Mouse (Mus musculus): ENCODE measurements at regions not wholly inside any gene's neighbourhood (a gene's known extent, or its start where the extent isn't known, plus 50 kb on each side); places are given as distances from the start of the nearest gene placed in this dataset.

DNA sequence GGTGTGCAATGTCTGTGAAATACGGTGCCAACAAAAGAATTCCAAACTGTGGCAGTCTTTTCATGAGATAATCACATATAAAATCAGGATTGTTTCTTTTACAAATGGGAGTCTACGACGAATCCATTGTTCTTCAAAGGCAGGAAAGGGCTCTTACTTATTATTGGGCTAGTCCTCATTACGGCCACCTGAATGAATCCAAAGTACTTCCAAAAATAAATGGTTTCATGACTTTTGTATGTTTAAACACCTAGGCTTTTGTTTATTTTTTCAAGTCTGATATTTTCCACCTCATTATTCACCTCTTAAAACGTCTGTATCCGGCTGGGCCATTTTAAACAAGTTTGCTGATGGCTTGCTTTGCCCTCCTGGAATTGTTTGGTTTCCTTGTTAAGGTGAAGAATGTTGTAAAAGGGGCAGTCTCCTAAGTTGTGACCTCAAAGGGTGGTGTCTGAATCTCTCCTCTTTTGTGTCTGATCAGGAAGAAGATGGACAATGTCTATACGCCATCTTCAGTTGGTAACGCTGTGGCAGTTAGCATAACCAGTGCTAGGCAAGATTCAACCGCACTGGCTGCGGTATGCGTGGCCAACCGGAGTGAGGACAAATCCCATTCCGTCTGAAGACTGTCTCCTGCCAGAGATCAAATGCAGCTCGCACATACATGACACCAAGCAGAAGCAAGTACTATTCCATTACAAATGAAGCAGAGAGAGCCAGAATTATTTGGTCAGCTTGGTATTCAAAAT, 451.5 kb upstream of the Ubash3b start:
- Histone ChIP-seq H3K4me1 (replicated peaks; ENCODE audit: control insufficient read depth, insufficient read depth, low read length) (peaks cover 54% of the 10 kb centered on the region), H3K27ac (peak overlapping the region; percentile 99), H3K36me3 (replicated peaks; ENCODE audit: control insufficient read depth, insufficient read depth) (no peaks in the 10 kb centered on the region), H3K4me3 (replicated peaks; ENCODE audit: low read length) (0 out of 2 replicates have a peak overlapping the region, but pooled peaks have one; percentile 8), H3K9ac (peak overlapping the region; percentile 60), H3K9me3 (ENCODE audit: control insufficient read depth, low read length) (no peaks in the 10 kb centered on the region), H3K4me2 (replicated peaks) (peak overlapping the region; percentile 52), H3K27me3 (ENCODE audit: control insufficient read depth, insufficient read depth, low read length) (no peaks in the 10 kb centered on the region)
- DNase-seq (ENCODE audit: low spot score) (no peak), ATAC-seq (ENCODE audit: low FRiP score) (no peak)
- WGBS: 19% methylated on average over 14 of the region's 14 CpGs

DNA sequence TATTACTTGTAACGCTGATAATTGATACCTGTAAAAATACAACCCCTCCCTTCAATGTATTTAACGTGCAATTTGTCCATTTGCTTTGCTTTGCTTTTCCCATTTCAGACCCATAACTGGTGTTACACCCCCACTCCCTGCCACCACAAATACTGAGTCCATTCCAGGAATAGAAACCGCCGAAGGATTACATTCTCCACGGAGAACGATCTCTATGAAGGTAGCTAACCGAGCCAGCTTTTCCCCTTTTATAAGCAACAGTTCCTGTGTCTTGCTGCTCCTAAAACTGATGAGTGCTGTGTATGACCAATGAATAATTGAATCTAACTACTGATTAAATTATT, 450.9 kb upstream of the Ubash3b start:
- Histone ChIP-seq H3K4me3 (replicated peaks; ENCODE audit: low read length) (peak overlapping the region; percentile 8; the same call in 1 of the 2 replicates), H3K4me1 (replicated peaks; ENCODE audit: control insufficient read depth, insufficient read depth, low read length) (peaks cover 54% of the 10 kb centered on the region), H3K9me3 (ENCODE audit: control insufficient read depth, low read length) (no peaks in the 10 kb centered on the region), H3K9ac (peak overlapping the region; percentile 60), H3K27ac (peak overlapping the region; percentile 99), H3K36me3 (replicated peaks; ENCODE audit: control insufficient read depth, insufficient read depth) (no peaks in the 10 kb centered on the region), H3K27me3 (ENCODE audit: control insufficient read depth, insufficient read depth, low read length) (no peaks in the 10 kb centered on the region), H3K4me2 (replicated peaks) (peak overlapping the region; percentile 52)
- DNase-seq (ENCODE audit: low spot score): no peak
- peak; percentile 77 for ATAC-seq (ENCODE audit: low FRiP score)
- WGBS: 3% methylated on average over 7 of the region's 7 CpGs

DNA sequence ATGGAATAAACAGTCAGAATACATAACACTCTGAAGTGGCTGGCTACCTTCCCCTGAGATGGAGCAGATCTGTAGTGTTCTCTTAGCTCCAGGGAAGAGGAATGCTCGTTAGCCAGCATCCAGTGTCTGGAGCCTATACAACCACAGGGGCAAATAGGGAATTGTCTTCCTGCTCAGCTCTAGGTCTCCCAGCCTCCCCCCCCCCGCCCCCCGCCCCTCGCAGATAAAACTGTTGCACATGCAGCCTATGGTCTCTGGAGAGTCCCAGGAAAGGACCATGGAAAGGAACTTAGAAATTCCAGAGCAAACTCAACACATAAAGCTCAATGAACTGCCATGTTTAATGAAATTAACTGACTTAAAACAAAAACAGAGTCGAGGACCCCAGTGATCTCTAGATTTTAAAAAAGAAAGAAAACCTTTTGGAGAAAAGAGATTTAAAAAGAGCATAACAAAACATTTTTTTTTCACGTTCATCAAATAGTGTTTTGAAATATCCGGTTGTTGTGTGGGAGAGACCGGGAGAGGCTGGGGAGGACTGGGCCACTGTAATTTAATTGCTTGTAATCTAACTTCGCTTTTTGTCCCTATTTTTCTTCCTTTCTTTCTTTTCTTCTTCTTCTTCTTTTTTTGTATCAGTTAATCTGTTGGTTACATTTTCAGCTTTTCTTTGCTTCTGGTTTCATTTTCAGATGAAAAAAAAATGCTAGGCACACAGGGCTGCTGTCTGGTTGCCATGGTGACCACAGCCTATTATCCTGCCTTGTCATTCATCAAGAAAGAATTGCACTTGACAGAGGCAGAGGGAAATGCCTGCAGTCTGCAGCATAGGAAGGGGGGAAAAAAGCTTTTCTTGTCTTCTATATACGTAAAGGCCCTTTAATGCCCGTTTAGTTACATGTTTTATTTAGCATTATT, 450.3 kb upstream of the Ubash3b start:
- peaks cover 54% of the 10 kb centered on the region for H3K4me1 ChIP-seq (replicated peaks; ENCODE audit: control insufficient read depth, insufficient read depth, low read length)

DNA sequence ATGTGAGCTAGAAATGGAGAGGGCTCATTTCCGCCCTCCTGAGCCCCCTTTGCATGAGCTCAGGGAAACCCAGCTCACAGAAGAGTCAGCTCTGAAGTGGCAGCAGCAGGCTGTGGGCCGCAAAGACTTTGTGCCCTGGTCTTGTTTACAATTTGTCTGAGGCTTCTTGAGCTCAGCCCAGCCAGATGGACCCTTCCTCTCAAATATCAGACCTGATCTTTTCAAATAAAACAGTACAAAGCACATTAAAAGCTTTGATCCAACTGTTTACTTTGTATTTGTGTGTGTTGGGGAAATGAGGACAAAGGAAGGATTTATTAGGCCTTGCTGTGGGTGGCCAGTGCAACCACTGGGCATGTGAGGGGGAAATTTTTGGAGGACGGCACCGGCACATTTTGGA, 448.9 kb upstream of the Ubash3b start:
- no peak for DNase-seq (ENCODE audit: low spot score)
- no peaks in the 10 kb centered on the region for H3K9me3 ChIP-seq (ENCODE audit: control insufficient read depth, low read length)
- H3K4me3 ChIP-seq (replicated peaks; ENCODE audit: low read length): no peak overlapping the region
- no peaks in the 10 kb centered on the region for H3K27me3 ChIP-seq (ENCODE audit: control insufficient read depth, insufficient read depth, low read length)
- H3K4me1 ChIP-seq (replicated peaks; ENCODE audit: control insufficient read depth, insufficient read depth, low read length): peaks cover 63% of the 10 kb centered on the region
- no peak overlapping the region for H3K9ac ChIP-seq
- 31% methylated on average over 4 of the region's 4 CpGs for WGBS
- ATAC-seq (ENCODE audit: low FRiP score): no peak
- H3K4me2 ChIP-seq (replicated peaks): no peak overlapping the region
- no peaks in the 10 kb centered on the region for H3K36me3 ChIP-seq (replicated peaks; ENCODE audit: control insufficient read depth, insufficient read depth)
- H3K27ac ChIP-seq: peak overlapping the region; percentile 99

More for the DNA sequence above, 450.3 kb upstream of the Ubash3b start:
- H3K4me3 ChIP-seq (replicated peaks; ENCODE audit: low read length): peak overlapping the region; percentile 8; the same call in 1 of the 2 replicates
- DNase-seq (ENCODE audit: low spot score) (peak; percentile 94), ATAC-seq (ENCODE audit: low FRiP score) (peak; percentile 90)
- 6% methylated on average over 11 of the region's 11 CpGs for WGBS
- no peaks in the 10 kb centered on the region for H3K9me3 ChIP-seq (ENCODE audit: control insufficient read depth, low read length)
- peak overlapping the region; percentile 99 for H3K27ac ChIP-seq
- no peaks in the 10 kb centered on the region for H3K36me3 ChIP-seq (replicated peaks; ENCODE audit: control insufficient read depth, insufficient read depth)
- no peaks in the 10 kb centered on the region for H3K27me3 ChIP-seq (ENCODE audit: control insufficient read depth, insufficient read depth, low read length)
- peak overlapping the region; percentile 52 for H3K4me2 ChIP-seq (replicated peaks)
- peak overlapping the region; percentile 60 for H3K9ac ChIP-seq

DNA sequence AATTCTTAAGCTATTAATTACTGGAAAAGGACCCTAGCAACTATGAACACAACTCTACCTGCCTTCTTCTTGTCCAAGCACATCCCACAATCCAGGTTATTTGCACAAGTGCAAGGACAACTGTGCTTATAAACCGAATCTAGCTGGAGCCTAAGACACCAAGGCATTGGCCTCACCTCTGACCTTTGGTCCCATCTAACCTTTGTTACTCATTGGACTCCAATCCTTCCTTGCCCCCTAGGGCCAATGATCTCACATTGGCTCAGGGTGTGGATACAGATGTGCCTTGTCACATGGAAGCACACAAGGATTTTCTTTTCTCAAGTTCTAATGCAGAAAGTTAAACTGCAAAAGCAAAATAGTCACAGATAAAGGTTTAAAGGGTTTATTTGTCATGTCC, 444.6 kb upstream of the Ubash3b start:
- Histone ChIP-seq H3K36me3 (replicated peaks; ENCODE audit: control insufficient read depth, insufficient read depth) (0 out of 2 replicates have a peak, but pooled peaks cover 3% of the 10 kb centered on the region), H3K4me1 (replicated peaks; ENCODE audit: control insufficient read depth, insufficient read depth, low read length) (peaks cover 34% of the 10 kb centered on the region), H3K27ac (peak overlapping the region; percentile 72), H3K4me2 (replicated peaks) (no peak overlapping the region), H3K9ac (no peak overlapping the region), H3K27me3 (ENCODE audit: control insufficient read depth, insufficient read depth, low read length) (no peaks in the 10 kb centered on the region), H3K4me3 (replicated peaks; ENCODE audit: low read length) (no peak overlapping the region), H3K9me3 (ENCODE audit: control insufficient read depth, low read length) (no peaks in the 10 kb centered on the region)
- no peak for ATAC-seq (ENCODE audit: low FRiP score)
- 84% methylated on average over 1 of the region's 1 CpGs for WGBS
- no peak for DNase-seq (ENCODE audit: low spot score)

DNA sequence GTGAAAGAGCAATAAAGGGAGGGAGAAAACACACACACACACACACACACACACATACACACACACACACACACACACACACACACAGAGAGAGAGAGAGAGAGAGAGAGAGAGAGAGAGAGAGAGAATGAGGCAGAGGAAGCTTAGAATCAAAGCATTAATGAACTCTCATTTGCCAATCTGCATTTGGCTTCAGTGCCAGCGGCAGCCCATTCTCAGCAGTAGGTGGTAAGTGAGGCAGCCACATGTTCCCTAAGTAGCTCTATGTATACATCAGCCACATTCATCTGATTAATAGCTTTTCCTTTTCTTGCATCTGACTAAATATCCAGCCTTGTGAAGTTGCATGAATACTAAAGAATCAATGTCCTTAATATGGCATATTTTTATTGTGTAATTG, 443.4 kb upstream of the Ubash3b start:
- DNase-seq (ENCODE audit: low spot score): no peak
- peak overlapping the region; percentile 72 for H3K27ac ChIP-seq
- 38% methylated on average over 1 of the region's 1 CpGs for WGBS

DNA sequence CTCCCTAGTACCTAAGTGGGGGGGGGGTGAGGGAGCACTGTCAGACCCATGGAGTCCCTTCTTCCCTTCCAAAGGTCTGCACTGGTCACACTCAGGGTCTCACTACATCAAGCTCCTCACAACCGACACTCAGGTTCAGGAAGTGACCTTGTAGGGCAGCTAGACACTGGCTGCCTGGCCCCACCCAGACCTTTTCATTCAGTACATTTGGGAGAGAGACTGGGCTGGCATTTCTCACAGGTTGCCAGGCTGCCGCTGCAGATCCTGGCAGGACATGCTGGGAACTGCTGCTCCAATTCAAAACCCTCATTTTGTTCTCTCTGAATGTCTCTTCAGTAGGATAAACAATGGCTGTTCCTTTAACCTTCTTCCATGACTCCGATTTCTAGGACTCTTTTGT, 439.3 kb upstream of the Ubash3b start:
- ATAC-seq (ENCODE audit: low FRiP score) (peak; percentile 56), DNase-seq (ENCODE audit: low spot score) (peak; percentile 29)
- Histone ChIP-seq H3K9ac (0 out of 2 replicates have a peak overlapping the region, but pooled peaks have one; percentile 8), H3K9me3 (ENCODE audit: control insufficient read depth, low read length) (no peaks in the 10 kb centered on the region), H3K4me1 (replicated peaks; ENCODE audit: control insufficient read depth, insufficient read depth, low read length) (peaks cover 51% of the 10 kb centered on the region), H3K36me3 (replicated peaks; ENCODE audit: control insufficient read depth, insufficient read depth) (peaks cover 3% of the 10 kb centered on the region; the same call in 1 of the 2 replicates), H3K27ac (peak overlapping the region; percentile 39), H3K4me2 (replicated peaks) (no peak overlapping the region), H3K4me3 (replicated peaks; ENCODE audit: low read length) (no peak overlapping the region), H3K27me3 (ENCODE audit: control insufficient read depth, insufficient read depth, low read length) (no peaks in the 10 kb centered on the region)
- 11% methylated on average over 3 of the region's 3 CpGs for WGBS

More for the DNA sequence above, 443.4 kb upstream of the Ubash3b start:
- no peak for ATAC-seq (ENCODE audit: low FRiP score)
- Histone ChIP-seq H3K9ac (no peak overlapping the region), H3K4me2 (replicated peaks) (no peak overlapping the region), H3K4me3 (replicated peaks; ENCODE audit: low read length) (no peak overlapping the region), H3K4me1 (replicated peaks; ENCODE audit: control insufficient read depth, insufficient read depth, low read length) (peaks cover 35% of the 10 kb centered on the region), H3K27me3 (ENCODE audit: control insufficient read depth, insufficient read depth, low read length) (no peaks in the 10 kb centered on the region), H3K9me3 (ENCODE audit: control insufficient read depth, low read length) (no peaks in the 10 kb centered on the region), H3K36me3 (replicated peaks; ENCODE audit: control insufficient read depth, insufficient read depth) (0 out of 2 replicates have a peak, but pooled peaks cover 3% of the 10 kb centered on the region)

DNA sequence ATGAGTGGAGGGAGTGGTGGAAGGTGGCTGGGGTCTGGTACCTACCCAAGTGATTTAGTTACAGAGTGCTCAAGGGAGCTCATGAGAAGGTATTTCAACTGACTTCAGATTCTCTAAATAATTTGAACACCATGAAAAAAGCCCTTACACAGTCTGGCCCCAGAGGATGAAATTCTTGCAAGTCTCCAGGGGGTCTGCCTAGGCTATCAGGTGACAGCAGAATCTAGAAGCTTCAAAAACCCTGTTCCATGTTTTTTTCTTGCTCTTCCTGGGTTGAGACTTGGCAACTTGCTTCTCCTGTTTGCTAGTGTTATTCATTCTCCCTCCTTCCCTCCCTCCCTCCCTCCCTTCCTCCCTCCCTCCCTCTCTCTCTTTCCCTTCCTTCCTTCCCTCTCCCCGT, 438.4 kb upstream of the Ubash3b start:
- WGBS: 36% methylated on average over 1 of the region's 1 CpGs

DNA sequence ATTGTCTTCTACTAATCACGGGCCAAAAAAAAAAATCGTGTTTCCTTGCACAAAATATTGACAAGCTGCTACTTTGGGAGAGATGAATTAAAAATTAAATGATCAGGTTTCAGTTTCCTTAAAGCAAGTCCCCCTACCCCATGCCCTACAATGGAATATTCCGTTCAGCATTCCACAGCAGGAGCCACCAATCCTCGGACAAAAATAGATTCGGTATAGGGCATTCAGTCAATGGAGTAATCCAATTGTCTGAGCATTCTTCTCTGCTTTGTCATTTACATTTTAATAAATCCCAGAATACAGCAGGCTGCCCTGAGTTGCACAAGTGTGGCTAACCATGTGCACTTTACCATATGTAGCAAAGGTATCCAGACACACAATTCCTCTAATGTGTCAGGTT, 434.3 kb upstream of the Ubash3b start:
- DNase-seq (ENCODE audit: low spot score) (peak; percentile 60), ATAC-seq (ENCODE audit: low FRiP score) (peak; percentile 54; the same call in 1 of the 2 replicates)
- peaks cover 32% of the 10 kb centered on the region for H3K36me3 ChIP-seq (replicated peaks; ENCODE audit: control insufficient read depth, insufficient read depth)
- H3K9me3 ChIP-seq (ENCODE audit: control insufficient read depth, low read length): no peaks in the 10 kb centered on the region
- H3K27ac ChIP-seq: peak overlapping the region; percentile 79
- whole genome bisulfite sequencing: 24% methylated on average over 5 of the region's 5 CpGs
- H3K9ac ChIP-seq: no peak overlapping the region
- H3K4me3 ChIP-seq (replicated peaks; ENCODE audit: low read length): no peak overlapping the region
- no peak overlapping the region for H3K4me2 ChIP-seq (replicated peaks)
- H3K27me3 ChIP-seq (ENCODE audit: control insufficient read depth, insufficient read depth, low read length): no peaks in the 10 kb centered on the region
- peaks cover 71% of the 10 kb centered on the region for H3K4me1 ChIP-seq (replicated peaks; ENCODE audit: control insufficient read depth, insufficient read depth, low read length)

More for the DNA sequence above, 438.4 kb upstream of the Ubash3b start:
- DNase-seq (ENCODE audit: low spot score) (no peak), ATAC-seq (ENCODE audit: low FRiP score) (no peak)
- H3K4me3 ChIP-seq (replicated peaks; ENCODE audit: low read length): no peak overlapping the region
- H3K36me3 ChIP-seq (replicated peaks; ENCODE audit: control insufficient read depth, insufficient read depth): peaks cover 3% of the 10 kb centered on the region; the same call in 1 of the 2 replicates
- H3K27me3 ChIP-seq (ENCODE audit: control insufficient read depth, insufficient read depth, low read length): no peaks in the 10 kb centered on the region
- peak overlapping the region; percentile 39 for H3K27ac ChIP-seq
- no peak overlapping the region for H3K9ac ChIP-seq
- no peaks in the 10 kb centered on the region for H3K9me3 ChIP-seq (ENCODE audit: control insufficient read depth, low read length)
- peaks cover 51% of the 10 kb centered on the region for H3K4me1 ChIP-seq (replicated peaks; ENCODE audit: control insufficient read depth, insufficient read depth, low read length)
- no peak overlapping the region for H3K4me2 ChIP-seq (replicated peaks)
